Mouse (Mus musculus) testis, adult 2 months (tissue): ENCODE results near the gene Fzr1.

Experiments
- CTCF ChIP-seq: fragments of 200-500 bp; IDR thresholded peaks from 2 replicates; pipeline ENCODE4 v1.5.1; 2012; ENCODE audit warnings: low read depth, mild to moderate bottlenecking, inconsistent platforms, low read length, moderate library complexity; ENCODE audit not compliant: control insufficient read depth, insufficient read depth, insufficient replicate concordance
- POLR2A ChIP-seq: fragments of 200-500 bp; IDR thresholded peaks from 2 replicates; pipeline ENCODE4 v1.6.1; 2012; ENCODE audit warnings: low read depth, mild to moderate bottlenecking, inconsistent platforms, low read length, moderate library complexity; ENCODE audit not compliant: control insufficient read depth

DNA sequence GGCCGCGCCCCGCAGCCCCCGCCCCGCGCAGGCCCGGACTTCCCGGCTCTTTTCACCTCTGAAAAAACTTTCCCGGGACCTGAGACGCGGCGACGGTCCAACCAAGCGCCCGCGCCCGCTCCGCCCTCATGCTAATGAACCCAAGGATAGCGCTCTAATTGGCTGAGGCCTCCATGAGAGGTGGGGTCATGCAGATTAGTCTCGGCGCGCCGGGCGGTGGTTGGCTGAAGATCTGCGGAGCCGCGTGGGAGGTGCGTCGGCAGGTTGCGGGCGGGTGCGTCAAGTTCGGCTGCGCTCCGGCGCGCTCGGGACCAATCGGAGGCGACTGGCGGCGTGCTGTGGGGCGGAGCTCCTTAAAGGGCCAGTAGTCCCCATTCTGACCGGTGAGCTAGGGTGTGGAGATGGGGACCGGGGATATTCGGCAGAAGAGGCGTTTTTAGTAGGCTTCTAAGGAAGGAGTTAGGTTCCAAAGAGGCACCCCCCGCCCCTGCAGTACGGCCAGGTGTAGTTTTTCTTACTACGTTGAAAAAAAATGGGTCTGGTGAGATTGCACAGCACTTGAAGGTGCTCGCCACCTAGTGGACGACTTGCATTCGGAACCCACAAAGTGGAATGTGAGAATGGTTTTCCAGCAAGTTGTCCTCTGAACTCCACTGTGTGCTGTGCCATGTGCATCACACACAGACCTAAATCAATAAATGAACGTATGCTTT, 27.8 kb downstream of the Fzr1 start, which contains the start of gene Hmg20b:
- TF ChIP-seq CTCF (peak; percentile 59), POLR2A (no peak)
